Mouse (Mus musculus): Measurements from ENCODE around the gene Phf21b. TPM values are rescaled to one million over a fixed set of nuclear protein-coding genes. Genes with fewer than 3 reads are reported as not detected.
A peak's percentile ranks its signal among the peaks of the same experiment; 100 is the strongest.

Gene Phf21b
- polyA plus RNA-seq, 1 experiment, result 5.1 TPM

DNA sequence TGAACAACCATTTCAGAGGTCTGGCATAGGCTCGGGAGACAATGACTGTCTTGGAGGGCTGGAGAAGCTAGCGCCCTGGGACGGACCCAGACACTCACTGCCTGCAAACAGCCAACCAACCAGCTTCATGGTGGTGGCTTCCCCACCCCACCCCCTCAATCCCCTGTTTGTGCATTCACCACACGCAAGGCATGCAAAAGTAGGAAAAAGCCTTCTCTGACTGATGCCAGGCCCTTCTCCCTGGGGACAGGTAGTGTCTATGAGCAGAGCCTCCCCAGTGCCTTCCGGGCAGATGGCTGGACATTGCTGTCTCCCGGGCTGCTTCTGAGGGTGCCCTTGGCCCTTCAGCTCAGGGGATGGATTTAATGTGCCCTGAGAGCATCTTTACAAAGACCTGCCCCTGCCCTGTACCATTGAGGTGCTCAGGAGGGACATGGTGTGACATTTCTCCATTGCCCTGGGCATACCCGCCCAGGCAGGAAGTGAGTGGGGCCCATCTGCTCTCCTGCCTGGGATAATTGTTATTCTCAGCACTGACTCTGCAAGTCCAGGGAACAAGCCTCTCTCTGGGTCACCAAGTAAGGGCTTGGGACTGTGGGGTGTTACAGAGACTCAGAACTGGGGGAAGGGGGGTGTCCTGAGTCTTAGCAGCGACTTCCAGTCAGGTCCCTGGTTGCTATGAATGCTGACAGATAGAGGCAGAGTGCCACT, 93.0 kb downstream of the Phf21b start:
- WGBS, result 87% methylated on average over 8 of the region's 8 CpGs
- TF ChIP-seq POLR2A (IDR thresholded peaks at IDR 0.05; ENCODE audit: low read depth, low read length) (no peak), CTCF (IDR thresholded peaks at IDR 0.05; ENCODE audit: extremely low read depth, insufficient read length, insufficient replicate concordance, low read depth, low read length) (no peak)
- Histone ChIP-seq H3K27ac (ENCODE audit: insufficient read depth, low read depth, low read length) (no peak overlapping the region), H3K4me1 (ENCODE audit: control insufficient read depth, insufficient read depth, insufficient read length, low read length) (no peaks in the 10 kb centered on the region), H3K4me3 (ENCODE audit: low read depth, low read length) (no peak overlapping the region), H3K36me3 (ENCODE audit: control insufficient read depth, insufficient read depth, low read length) (no peaks in the 10 kb centered on the region), H3K27me3 (ENCODE audit: control insufficient read depth, insufficient read depth, low read length) (no peaks in the 10 kb centered on the region)

DNA sequence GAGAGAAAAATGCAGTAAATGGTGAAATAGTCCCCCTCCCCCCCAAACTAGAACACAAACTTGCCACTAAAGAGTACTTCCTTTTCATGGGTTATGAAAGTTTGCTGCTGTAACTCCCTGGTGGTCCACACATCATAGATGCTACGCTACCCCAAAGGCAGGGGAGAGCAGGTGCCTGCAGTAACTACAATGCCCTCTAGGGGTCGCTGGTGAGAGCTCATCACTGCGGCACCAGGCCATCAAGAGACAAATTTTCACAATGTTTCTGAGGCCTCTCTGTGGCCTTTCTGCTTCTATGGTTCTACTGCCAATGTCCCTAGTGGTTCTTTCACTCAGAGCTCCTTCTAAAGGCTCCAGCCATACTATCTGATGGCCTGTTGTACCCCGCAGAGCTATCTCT, 97.4 kb downstream of the Phf21b start:
- peak; percentile 79; the same call in 1 of the 2 replicates for TF ChIP-seq CTCF (IDR thresholded peaks at IDR 0.05; ENCODE audit: extremely low read depth, insufficient read length, insufficient replicate concordance, low read depth, low read length)
- no peak for TF ChIP-seq POLR2A (IDR thresholded peaks at IDR 0.05; ENCODE audit: low read depth, low read length)
- Histone ChIP-seq H3K4me3 (ENCODE audit: low read depth, low read length) (no peak overlapping the region), H3K36me3 (ENCODE audit: control insufficient read depth, insufficient read depth, low read length) (peaks cover 3% of the 10 kb centered on the region; the same call in 1 of the 2 replicates), H3K27me3 (ENCODE audit: control insufficient read depth, insufficient read depth, low read length) (no peaks in the 10 kb centered on the region), H3K27ac (ENCODE audit: insufficient read depth, low read depth, low read length) (no peak overlapping the region), H3K4me1 (ENCODE audit: control insufficient read depth, insufficient read depth, insufficient read length, low read length) (no peaks in the 10 kb centered on the region)
- 46% methylated on average over 4 of the region's 4 CpGs for WGBS

DNA sequence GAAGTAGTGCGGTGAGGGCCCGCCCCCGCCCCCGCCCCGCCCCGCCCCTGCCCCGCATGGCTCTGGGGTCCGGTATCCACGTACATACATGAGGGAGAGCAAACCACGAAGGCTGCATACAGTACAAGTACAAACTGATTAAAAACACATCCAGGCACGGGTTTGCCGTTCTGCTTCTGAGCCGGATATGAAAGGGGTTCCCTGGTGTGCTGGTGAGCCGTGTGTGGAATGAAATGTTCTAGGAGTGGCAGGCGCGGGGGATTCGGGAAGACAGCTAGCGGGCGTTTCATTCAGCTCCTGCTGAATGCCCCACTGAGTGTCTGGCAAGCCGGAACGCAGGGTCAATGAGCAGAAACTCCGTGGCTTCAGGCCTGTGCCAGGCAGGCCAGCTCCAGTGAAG, 99.4 kb downstream of the Phf21b start:
- Histone ChIP-seq H3K4me1 (ENCODE audit: control insufficient read depth, insufficient read depth, insufficient read length, low read length) (no peaks in the 10 kb centered on the region), H3K36me3 (ENCODE audit: control insufficient read depth, insufficient read depth, low read length) (peaks cover 3% of the 10 kb centered on the region; the same call in 1 of the 2 replicates), H3K4me3 (ENCODE audit: low read depth, low read length) (no peak overlapping the region), H3K27me3 (ENCODE audit: control insufficient read depth, insufficient read depth, low read length) (no peaks in the 10 kb centered on the region), H3K27ac (ENCODE audit: insufficient read depth, low read depth, low read length) (no peak overlapping the region)
- 60% methylated on average over 22 of the region's 22 CpGs for WGBS
- no peak for TF ChIP-seq CTCF (IDR thresholded peaks at IDR 0.05; ENCODE audit: extremely low read depth, insufficient read length, insufficient replicate concordance, low read depth, low read length)
- no peak for TF ChIP-seq POLR2A (IDR thresholded peaks at IDR 0.05; ENCODE audit: low read depth, low read length)

DNA sequence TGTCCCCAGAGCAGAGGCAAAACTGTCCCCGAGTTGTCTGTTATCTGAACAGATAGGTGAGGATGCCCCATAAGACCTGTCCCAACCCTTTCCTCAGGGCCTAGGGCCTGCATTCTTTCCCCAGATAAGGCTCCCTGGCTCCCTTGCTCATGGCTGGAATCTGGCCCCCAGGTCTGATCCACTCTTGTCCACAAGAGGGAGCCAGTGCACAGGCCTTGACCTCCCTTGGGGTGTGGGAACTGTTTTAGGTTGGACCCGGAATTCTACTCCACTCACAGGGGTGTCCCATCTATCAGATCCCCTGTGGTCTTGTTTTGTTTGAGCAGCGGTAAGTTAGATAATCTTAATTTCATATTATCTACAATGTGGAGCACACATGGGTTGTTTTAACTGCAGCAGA, 100.9 kb downstream of the Phf21b start:
- TF ChIP-seq CTCF (IDR thresholded peaks at IDR 0.05; ENCODE audit: extremely low read depth, insufficient read length, insufficient replicate concordance, low read depth, low read length) (peak; percentile 90), POLR2A (IDR thresholded peaks at IDR 0.05; ENCODE audit: low read depth, low read length) (no peak)
- H3K36me3 ChIP-seq (ENCODE audit: control insufficient read depth, insufficient read depth, low read length), result peaks cover 3% of the 10 kb centered on the region; the same call in 1 of the 2 replicates
- no peaks in the 10 kb centered on the region for H3K4me1 ChIP-seq (ENCODE audit: control insufficient read depth, insufficient read depth, insufficient read length, low read length)
- 34% methylated on average over 3 of the region's 3 CpGs for WGBS
- H3K27me3 ChIP-seq (ENCODE audit: control insufficient read depth, insufficient read depth, low read length), result no peaks in the 10 kb centered on the region
- no peak overlapping the region for H3K4me3 ChIP-seq (ENCODE audit: low read depth, low read length)
- no peak overlapping the region for H3K27ac ChIP-seq (ENCODE audit: insufficient read depth, low read depth, low read length)

DNA sequence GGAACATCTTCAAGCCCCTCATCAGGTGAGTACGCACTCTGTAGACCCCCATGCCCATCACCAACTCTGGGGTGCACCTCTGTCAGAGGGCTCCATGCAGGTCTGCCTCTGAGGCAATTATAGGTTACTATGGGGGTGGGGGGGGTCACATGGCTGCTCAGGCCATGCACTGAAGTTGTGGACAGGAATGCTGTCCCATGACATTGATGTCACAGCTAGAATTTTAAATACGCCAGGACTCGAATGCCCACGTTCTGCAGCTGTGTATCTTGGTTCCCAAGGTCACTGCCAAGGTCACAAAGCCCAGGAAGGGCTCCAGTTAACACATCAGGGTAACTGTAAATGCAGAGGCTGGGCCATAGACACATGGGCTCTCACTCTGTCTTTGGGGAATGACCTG, 110.0 kb downstream of the Phf21b start:
- H3K4me3 ChIP-seq (ENCODE audit: low read depth, low read length), result no peak overlapping the region
- H3K36me3 ChIP-seq (ENCODE audit: control insufficient read depth, insufficient read depth, low read length), result no peaks in the 10 kb centered on the region
- TF ChIP-seq CTCF (IDR thresholded peaks at IDR 0.05; ENCODE audit: extremely low read depth, insufficient read length, insufficient replicate concordance, low read depth, low read length) (no peak), POLR2A (IDR thresholded peaks at IDR 0.05; ENCODE audit: low read depth, low read length) (no peak)
- H3K4me1 ChIP-seq (ENCODE audit: control insufficient read depth, insufficient read depth, insufficient read length, low read length), result no peaks in the 10 kb centered on the region; the same call in 1 of the 2 replicates
- H3K27ac ChIP-seq (ENCODE audit: insufficient read depth, low read depth, low read length), result no peak overlapping the region
- no peaks in the 10 kb centered on the region for H3K27me3 ChIP-seq (ENCODE audit: control insufficient read depth, insufficient read depth, low read length)
- WGBS, result 90% methylated on average over 4 of the region's 4 CpGs

DNA sequence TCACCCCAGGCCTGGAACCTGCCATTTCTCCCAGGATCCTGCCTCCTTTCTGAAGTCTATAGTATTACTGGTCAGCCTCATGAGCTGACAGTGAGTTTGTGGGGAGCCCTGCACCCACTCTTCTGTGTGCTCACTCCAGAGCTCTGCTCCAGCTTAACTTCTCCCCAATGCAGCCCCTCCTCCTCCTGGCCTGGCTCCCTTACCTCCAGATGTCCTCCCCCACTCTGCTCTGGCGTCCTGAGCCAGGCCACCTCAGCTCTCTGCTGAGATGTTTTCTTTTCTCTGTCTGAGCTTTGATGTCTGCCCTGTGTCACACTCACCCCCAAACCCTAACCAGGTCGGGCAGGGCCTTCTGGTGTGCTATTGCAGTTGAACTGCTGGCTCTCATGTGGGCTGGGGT, 111.5 kb downstream of the Phf21b start:
- Histone ChIP-seq H3K27me3 (ENCODE audit: control insufficient read depth, insufficient read depth, low read length) (no peaks in the 10 kb centered on the region), H3K4me3 (ENCODE audit: low read depth, low read length) (no peak overlapping the region), H3K36me3 (ENCODE audit: control insufficient read depth, insufficient read depth, low read length) (no peaks in the 10 kb centered on the region), H3K27ac (ENCODE audit: insufficient read depth, low read depth, low read length) (no peak overlapping the region), H3K4me1 (ENCODE audit: control insufficient read depth, insufficient read depth, insufficient read length, low read length) (no peaks in the 10 kb centered on the region; the same call in 1 of the 2 replicates)
- TF ChIP-seq POLR2A (IDR thresholded peaks at IDR 0.05; ENCODE audit: low read depth, low read length), result no peak
- no peak for TF ChIP-seq CTCF (IDR thresholded peaks at IDR 0.05; ENCODE audit: extremely low read depth, insufficient read length, insufficient replicate concordance, low read depth, low read length)
- WGBS, result 50% methylated on average over 2 of the region's 2 CpGs

DNA sequence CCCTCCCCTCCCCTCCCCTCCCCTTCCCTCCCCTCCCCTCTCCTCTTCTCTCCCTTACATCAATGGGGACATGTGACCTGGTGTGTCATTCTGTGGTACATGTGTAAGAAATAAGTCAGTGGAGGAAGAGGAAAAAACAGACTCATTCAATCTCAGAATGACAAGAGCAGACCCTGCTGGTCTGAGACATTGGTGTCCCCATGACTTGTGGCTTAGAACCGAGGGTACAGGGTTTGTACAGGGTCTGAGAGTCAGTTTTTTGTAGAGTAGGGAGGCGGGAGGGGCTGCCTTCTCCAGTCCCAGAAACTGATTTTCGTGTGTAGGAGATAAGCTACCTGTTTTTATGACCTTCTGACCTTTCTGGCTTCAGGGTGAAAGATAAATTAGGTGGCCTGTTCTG, 112.5 kb downstream of the Phf21b start:
- H3K27ac ChIP-seq (ENCODE audit: insufficient read depth, low read depth, low read length), result no peak overlapping the region
- TF ChIP-seq POLR2A (IDR thresholded peaks at IDR 0.05; ENCODE audit: low read depth, low read length), result no peak
- TF ChIP-seq CTCF (IDR thresholded peaks at IDR 0.05; ENCODE audit: extremely low read depth, insufficient read length, insufficient replicate concordance, low read depth, low read length), result no peak
- no peak overlapping the region for H3K4me3 ChIP-seq (ENCODE audit: low read depth, low read length)
- 15% methylated on average over 3 of the region's 3 CpGs for WGBS
- no peaks in the 10 kb centered on the region for H3K27me3 ChIP-seq (ENCODE audit: control insufficient read depth, insufficient read depth, low read length)
- no peaks in the 10 kb centered on the region for H3K36me3 ChIP-seq (ENCODE audit: control insufficient read depth, insufficient read depth, low read length)
- no peaks in the 10 kb centered on the region; the same call in 1 of the 2 replicates for H3K4me1 ChIP-seq (ENCODE audit: control insufficient read depth, insufficient read depth, insufficient read length, low read length)

Data from small intestine, adult 2 months (tissue).